Mouse (Mus musculus) heart, embryonic 10.5 days (tissue): ENCODE results near the gene Zdhhc13. TPM values are rescaled to one million over a fixed set of nuclear protein-coding genes. Genes with fewer than 3 reads are reported as not detected.

Experiments used
- DNase-seq: peaks from one replicate; pipeline ENCODE4 v3.0.0-alpha.2; 2017; ENCODE audit warnings: low spot score
- H3K27ac ChIP-seq: fragments of 300-500 bp; sonication (generic); 2 replicates; pipeline ENCODE4 v1.5.1; 2016; ENCODE audit warnings: mild to moderate bottlenecking
- H3K27me3 ChIP-seq: fragments of 300-500 bp; sonication (generic); 2 replicates; pipeline ENCODE4 v1.6.1; 2016; ENCODE audit warnings: mild to moderate bottlenecking; ENCODE audit not compliant: poor library complexity, insufficient read depth, severe bottlenecking
- H3K36me3 ChIP-seq: fragments of 300-500 bp; sonication (generic); 2 replicates; pipeline ENCODE4 v1.6.1; 2016; ENCODE audit warnings: mild to moderate bottlenecking, moderate library complexity
- H3K4me1 ChIP-seq: fragments of 300-500 bp; sonication (generic); 2 replicates; pipeline ENCODE4 v1.6.1; 2016; ENCODE audit warnings: mild to moderate bottlenecking
- H3K4me3 ChIP-seq: fragments of 300-500 bp; sonication (generic); 2 replicates; pipeline ENCODE4 v1.5.1; 2016; ENCODE audit warnings: mild to moderate bottlenecking, moderate library complexity
- H3K9me3 ChIP-seq: fragments of 300-500 bp; sonication (generic); 2 replicates; pipeline ENCODE4 v1.6.1; 2016; ENCODE audit warnings: mild to moderate bottlenecking, moderate library complexity
- WGBS: fragments of 180-500 bp; shearing (Covaris S2); methylation state at CpG from one replicate; pipeline ENCODE4 v1.1.7; 2016; 5-methylcytosine and 5-hydroxymethylcytosine counted together
- polyA plus RNA-seq: library from polyadenylated mRNA; unstranded; fragments of >200 nt; fragmentation: Nextera tagmentation; extraction: Ambion mirVana; gene quantifications from 2 replicates; pipeline ENCODE4 v1.2.1, GENCODE M21; 2016

Zdhhc13 gene
- 34.8 and 37.7 TPM in 2 replicates for polyA plus RNA-seq

- H3K27me3 ChIP-seq: no peaks in the 10 kb centered on the region
- peak within 1 kb of the TSS; percentile 89 for H3K4me3 ChIP-seq
- peaks cover 13% of the 10 kb centered on the region for H3K4me1 ChIP-seq
- DNase-seq: peak; percentile 98
- H3K36me3 ChIP-seq: 0 out of 2 replicates have a peak, but pooled peaks cover 5% of the 10 kb centered on the region
- under 1% methylated on average over 56 of the region's 57 CpGs for WGBS
- no peaks in the 10 kb centered on the region for H3K9me3 ChIP-seq
- peak within 1 kb of the TSS; percentile 90 for H3K27ac ChIP-seq
Observed at GRCm38 (mm10) chr7:48788851-48789572, at the start of gene Zdhhc13. TSS of gene Zdhhc13 (plus strand) at chr7:48789003.

- WGBS: 2% methylated on average over 24 of the region's 24 CpGs
- DNase-seq: peak; percentile 90
- H3K4me3 ChIP-seq: peak overlapping the region; percentile 64
- no peaks in the 10 kb centered on the region for H3K27me3 ChIP-seq
- no peaks in the 10 kb centered on the region for H3K9me3 ChIP-seq
- H3K4me1 ChIP-seq: peaks cover 3% of the 10 kb centered on the region; the same call in 1 of the 2 replicates
- H3K27ac ChIP-seq: peak overlapping the region; percentile 70
- no peaks in the 10 kb centered on the region for H3K36me3 ChIP-seq
Observed at GRCm38 (mm10) chr7:48749298-48750163, 39.3 kb upstream of the Zdhhc13 start.

DNA sequence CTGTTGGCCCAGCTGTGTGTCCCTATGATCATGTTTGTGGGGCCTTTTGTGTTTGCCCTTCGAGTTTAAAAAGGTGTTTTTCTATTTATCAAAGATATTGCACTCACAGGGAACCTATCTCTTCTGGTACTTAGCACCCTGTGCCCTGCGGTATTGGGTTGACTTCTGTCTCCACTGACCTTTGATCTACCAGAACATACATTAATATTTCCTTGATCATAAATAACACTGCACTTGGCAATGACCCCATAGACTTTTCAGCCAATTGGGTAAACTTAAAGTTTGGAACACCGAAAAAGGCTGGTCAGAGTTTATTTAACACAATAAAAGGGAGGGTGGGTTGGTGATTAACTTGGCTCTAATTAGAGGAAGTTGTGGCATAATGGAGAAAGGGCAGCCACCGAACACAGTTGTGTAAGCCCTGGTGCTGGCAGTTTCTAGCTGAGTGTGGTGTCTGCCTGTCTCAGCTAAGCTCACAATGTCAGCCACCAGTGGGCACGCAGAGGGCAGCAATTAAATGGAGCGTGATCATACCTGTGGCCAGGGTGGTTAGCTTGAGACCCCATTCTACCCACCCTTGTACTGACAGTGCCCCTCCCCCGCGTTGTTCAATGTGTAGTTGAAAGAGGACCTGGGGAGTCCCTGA lies 38.5 kb upstream of the Zdhhc13 start:
- peak overlapping the region; percentile 64 for H3K4me3 ChIP-seq
- no peaks in the 10 kb centered on the region for H3K27me3 ChIP-seq
- 67% methylated on average over 8 of the region's 8 CpGs for WGBS
- peaks cover 3% of the 10 kb centered on the region; the same call in 1 of the 2 replicates for H3K4me1 ChIP-seq
- H3K36me3 ChIP-seq: no peaks in the 10 kb centered on the region
- no peak for DNase-seq
- H3K9me3 ChIP-seq: no peaks in the 10 kb centered on the region
- no peak overlapping the region for H3K27ac ChIP-seq

- H3K27ac ChIP-seq: no peak overlapping the region
- peaks cover 3% of the 10 kb centered on the region; the same call in 1 of the 2 replicates for H3K4me1 ChIP-seq
- no peak overlapping the region for H3K4me3 ChIP-seq
- no peaks in the 10 kb centered on the region for H3K27me3 ChIP-seq
- no peak for DNase-seq
- 78% methylated on average over 5 of the region's 5 CpGs for WGBS
- no peaks in the 10 kb centered on the region for H3K9me3 ChIP-seq
- no peaks in the 10 kb centered on the region for H3K36me3 ChIP-seq
Observed at GRCm38 (mm10) chr7:48751222-48751621, 37.6 kb upstream of the Zdhhc13 start.

DNA sequence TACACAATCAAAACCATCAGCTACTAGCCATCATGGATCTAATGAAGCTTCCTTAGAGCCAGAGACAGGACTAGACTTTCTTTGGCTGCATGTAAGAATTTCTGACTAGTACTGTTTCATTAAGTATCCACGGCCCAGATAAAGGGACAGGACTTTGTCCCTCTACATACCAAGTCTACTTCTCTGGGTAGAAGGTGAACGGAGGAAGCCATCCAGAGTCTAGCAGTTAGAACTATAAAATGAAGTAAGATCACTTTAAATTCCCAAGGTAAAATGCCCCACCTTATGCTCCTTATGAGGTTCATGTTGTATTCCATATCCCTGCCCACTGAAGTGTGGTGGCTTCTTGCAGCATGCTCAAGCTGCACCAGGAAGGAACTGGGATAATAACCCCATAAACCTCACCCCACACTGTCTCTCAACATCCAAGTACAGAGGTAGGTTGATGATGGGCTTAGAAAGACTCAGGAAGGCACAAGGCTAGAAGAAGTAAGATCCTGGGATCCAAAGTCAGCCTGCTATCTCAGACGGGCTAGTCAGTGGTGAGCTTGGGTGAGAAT lies 34.3 kb upstream of the Zdhhc13 start:
- Histone ChIP-seq H3K4me1 (peaks cover 3% of the 10 kb centered on the region; the same call in 1 of the 2 replicates), H3K9me3 (no peaks in the 10 kb centered on the region), H3K27me3 (no peaks in the 10 kb centered on the region), H3K27ac (no peak overlapping the region), H3K36me3 (no peaks in the 10 kb centered on the region), H3K4me3 (no peak overlapping the region)
- DNase-seq: no peak
- 65% methylated on average over 3 of the region's 3 CpGs for WGBS

DNA sequence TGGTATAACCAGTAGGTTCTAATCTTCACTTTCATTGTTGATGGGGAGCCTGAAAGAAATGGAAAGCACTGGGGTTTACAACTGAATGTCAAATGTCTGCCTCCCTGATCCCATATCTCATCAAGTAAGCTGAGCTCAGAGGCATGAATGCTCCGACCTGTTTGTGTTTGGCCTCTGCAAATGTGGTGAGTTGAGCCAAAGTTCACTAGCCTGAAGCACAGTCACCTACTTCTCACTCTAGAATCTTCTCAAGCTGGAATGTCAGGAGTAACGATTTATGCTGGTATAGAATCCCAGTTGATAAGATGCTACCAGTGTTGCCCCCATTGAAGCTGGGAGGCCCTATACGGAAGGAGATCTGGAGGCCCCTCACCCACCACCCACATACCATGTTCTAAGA lies 33.0 kb upstream of the Zdhhc13 start:
- Histone ChIP-seq H3K27me3 (no peaks in the 10 kb centered on the region), H3K4me1 (no peaks in the 10 kb centered on the region), H3K4me3 (no peak overlapping the region), H3K27ac (no peak overlapping the region), H3K36me3 (no peaks in the 10 kb centered on the region), H3K9me3 (no peaks in the 10 kb centered on the region)
- 72% methylated on average over 3 of the region's 3 CpGs for WGBS
- DNase-seq: no peak

- no peaks in the 10 kb centered on the region for H3K9me3 ChIP-seq
- H3K27me3 ChIP-seq: no peaks in the 10 kb centered on the region
- no peaks in the 10 kb centered on the region for H3K36me3 ChIP-seq
- H3K27ac ChIP-seq: no peak overlapping the region
- 93% methylated on average over 4 of the region's 4 CpGs for WGBS
- H3K4me1 ChIP-seq: no peaks in the 10 kb centered on the region
- H3K4me3 ChIP-seq: no peak overlapping the region
- DNase-seq: no peak
Observed at GRCm38 (mm10) chr7:48756306-48756931, 32.4 kb upstream of the Zdhhc13 start.

GRCm38 (mm10) chr7:48758083-48758482 lies 30.7 kb upstream of the Zdhhc13 start:
- no peak for DNase-seq
- H3K4me1 ChIP-seq: no peaks in the 10 kb centered on the region
- no peak overlapping the region for H3K27ac ChIP-seq
- no peaks in the 10 kb centered on the region for H3K27me3 ChIP-seq
- H3K9me3 ChIP-seq: no peaks in the 10 kb centered on the region
- 66% methylated on average over 1 of the region's 1 CpGs for WGBS
- no peak overlapping the region for H3K4me3 ChIP-seq
- H3K36me3 ChIP-seq: no peaks in the 10 kb centered on the region

- DNase-seq: no peak
- WGBS: 80% methylated on average over 1 of the region's 1 CpGs
- no peaks in the 10 kb centered on the region for H3K4me1 ChIP-seq
- H3K36me3 ChIP-seq: no peaks in the 10 kb centered on the region
- no peak overlapping the region for H3K27ac ChIP-seq
- no peaks in the 10 kb centered on the region for H3K9me3 ChIP-seq
- H3K27me3 ChIP-seq: no peaks in the 10 kb centered on the region
- no peak overlapping the region for H3K4me3 ChIP-seq
Observed at GRCm38 (mm10) chr7:48760789-48761188, 28.0 kb upstream of the Zdhhc13 start.

GRCm38 (mm10) chr7:48762289-48762688 lies 26.5 kb upstream of the Zdhhc13 start:
- no peak overlapping the region for H3K4me3 ChIP-seq
- no peaks in the 10 kb centered on the region for H3K4me1 ChIP-seq
- WGBS: 70% methylated on average over 1 of the region's 1 CpGs
- H3K27ac ChIP-seq: no peak overlapping the region
- H3K27me3 ChIP-seq: no peaks in the 10 kb centered on the region
- H3K9me3 ChIP-seq: no peaks in the 10 kb centered on the region
- H3K36me3 ChIP-seq: no peaks in the 10 kb centered on the region
- no peak for DNase-seq

DNA sequence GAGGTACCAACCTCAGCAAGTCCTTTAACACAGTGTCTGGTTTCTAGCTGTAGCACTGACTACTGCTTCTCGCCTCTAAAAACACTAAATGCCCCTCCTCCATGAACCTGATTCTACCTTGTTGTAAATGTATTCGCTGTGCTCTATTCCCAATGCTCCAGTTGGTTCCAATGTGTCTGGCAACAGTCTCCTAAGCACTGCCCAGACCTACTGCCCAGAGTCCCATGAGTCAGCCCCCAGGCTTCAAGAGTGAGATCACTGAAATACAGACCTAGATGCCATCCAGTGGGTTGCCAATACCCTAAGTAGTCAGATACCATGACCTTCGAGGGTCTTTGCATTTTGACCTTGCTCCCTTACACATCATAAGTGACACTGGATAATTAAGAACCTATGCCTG lies 26.1 kb upstream of the Zdhhc13 start:
- Histone ChIP-seq H3K9me3 (no peaks in the 10 kb centered on the region), H3K36me3 (no peaks in the 10 kb centered on the region), H3K4me1 (no peaks in the 10 kb centered on the region), H3K27ac (no peak overlapping the region), H3K4me3 (no peak overlapping the region), H3K27me3 (no peaks in the 10 kb centered on the region)
- 86% methylated on average over 3 of the region's 3 CpGs for WGBS
- no peak for DNase-seq

DNA sequence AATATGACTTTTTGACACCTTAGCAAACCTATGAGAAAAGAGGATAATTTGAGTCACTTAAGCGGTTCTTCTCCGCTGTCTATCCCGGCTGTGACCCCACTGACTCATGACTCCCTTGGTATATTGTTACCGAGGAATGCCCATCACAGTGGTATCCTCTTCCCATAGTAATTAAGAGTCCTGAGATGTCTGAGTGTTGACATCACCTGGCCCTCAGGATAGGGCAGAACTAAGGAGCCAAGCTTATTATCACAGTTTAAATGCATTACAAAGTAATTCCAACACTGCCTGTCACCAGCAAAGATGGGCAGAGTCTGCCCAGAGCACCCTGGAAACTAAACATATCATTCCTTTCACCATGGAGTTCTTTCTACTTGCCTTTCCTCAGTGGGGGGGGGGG lies 22.8 kb upstream of the Zdhhc13 start:
- Histone ChIP-seq H3K27me3 (no peaks in the 10 kb centered on the region), H3K4me3 (no peak overlapping the region), H3K9me3 (no peaks in the 10 kb centered on the region), H3K36me3 (no peaks in the 10 kb centered on the region), H3K27ac (no peak overlapping the region), H3K4me1 (no peaks in the 10 kb centered on the region)
- no peak for DNase-seq
- WGBS: 63% methylated on average over 4 of the region's 4 CpGs
